Mouse (Mus musculus) liver, embryonic 14.5 days (tissue): ENCODE measurements around the gene Ntn5.

Source experiments
- CTCF ChIP-seq: IDR thresholded peaks from 2 replicates; pipeline ENCODE4 v1.5.1; 2016; ENCODE audit warnings: antibody characterized with exemption, low read depth, control low read depth
- EP300 ChIP-seq: IDR thresholded peaks from 2 replicates; pipeline ENCODE4 v1.6.1; 2016; ENCODE audit warnings: antibody characterized with exemption, low read depth

- TF ChIP-seq EP300 (no peak), CTCF (no peak)
Measured at GRCm38 (mm10) chr7:45683396-45684050, at the start of gene Ntn5.
